Mouse (Mus musculus) ES-E14 (cell line): ENCODE results near the gene Eif4e2. TPM values are rescaled to one million over a fixed set of nuclear protein-coding genes. Genes with fewer than 3 reads are reported as not detected.
A peak's percentile ranks its signal among the peaks of the same experiment; 100 is the strongest.

Source experiments
- DNase-seq: peaks from one replicate; pipeline ENCODE4 v3.0.0-alpha.2; 2013; ENCODE audit warnings: low read depth, low spot score
- H3K27ac ChIP-seq: 2 replicates; pipeline ENCODE4 v1.5.1; 2012; ENCODE audit warnings: low read depth, mild to moderate bottlenecking, low read length, moderate library complexity, mixed read lengths; ENCODE audit not compliant: poor library complexity, insufficient read depth, severe bottlenecking
- H3K36me3 ChIP-seq: 2 replicates; pipeline ENCODE4 v1.6.1; 2012; ENCODE audit warnings: mild to moderate bottlenecking, low read length, moderate library complexity, mixed read lengths; ENCODE audit not compliant: control insufficient read depth, poor library complexity, insufficient read depth, severe bottlenecking
- H3K4me1 ChIP-seq, 2 experiments: fragments of 150-350 bp in 1 of 2; sonication (generic) in 1 of 2; 2 replicates each; pipeline ENCODE4 v1.6.1; 2012; ENCODE audit warnings: low read length in 2 of 2, mild to moderate bottlenecking in 1 of 2, mixed read lengths in 1 of 2; ENCODE audit not compliant: control insufficient read depth in 2 of 2, insufficient read depth in 2 of 2, poor library complexity in 1 of 2
- H3K4me3 ChIP-seq, 2 experiments: fragments of 150-350 bp in 1 of 2; sonication (generic) in 1 of 2; 2 replicates each; pipeline ENCODE4 v1.5.1; 2012; ENCODE audit warnings: low read length in 2 of 2, low read depth in 1 of 2, mild to moderate bottlenecking in 1 of 2, mixed read lengths in 1 of 2; ENCODE audit not compliant: insufficient read depth in 1 of 2, poor library complexity in 1 of 2, severe bottlenecking in 1 of 2
- H3K9ac ChIP-seq: 2 replicates; pipeline ENCODE4 v1.6.1; 2012; ENCODE audit warnings: low read depth, mild to moderate bottlenecking, low read length, mixed read lengths; ENCODE audit not compliant: poor library complexity, insufficient read depth, severe bottlenecking
- H3K9me3 ChIP-seq: fragments of 150-350 bp; sonication (generic); 2 replicates; pipeline ENCODE4 v1.6.1; 2012; ENCODE audit warnings: low read depth, mild to moderate bottlenecking, low read length; ENCODE audit not compliant: control insufficient read depth, insufficient read depth
- CHD2 ChIP-seq: IDR thresholded peaks from 2 replicates; pipeline ENCODE4 v1.6.1; 2014; ENCODE audit warnings: mild to moderate bottlenecking, low read depth, low read length, inconsistent platforms
- HCFC1 ChIP-seq: IDR thresholded peaks from 2 replicates; pipeline ENCODE4 v1.6.1; 2012; ENCODE audit warnings: low read length, inconsistent platforms, borderline replicate concordance; ENCODE audit not compliant: insufficient read depth
- MAFK ChIP-seq: IDR thresholded peaks from 2 replicates; pipeline ENCODE4 v1.6.1; 2014; ENCODE audit warnings: mild to moderate bottlenecking, low read depth, low read length, inconsistent platforms; ENCODE audit not compliant: insufficient read depth
- ZC3H11A ChIP-seq: IDR thresholded peaks from 2 replicates; pipeline ENCODE4 v1.6.1; 2012; ENCODE audit warnings: low read depth, mild to moderate bottlenecking, inconsistent platforms, low read length, borderline replicate concordance
- ZNF384 ChIP-seq: IDR thresholded peaks from 2 replicates; pipeline ENCODE4 v1.6.1; 2012; ENCODE audit warnings: low read depth, low read length, inconsistent platforms
- in situ Hi-C, 2 experiments: fragments of 600-800 bp; cut with MboI; formaldehyde crosslinking; loops; one replicate each; pipeline ENCODE4 v1.15.1; 2025; ENCODE audit warnings: low sequenced_read_pairs in 2 of 2, inconsistent platforms in 1 of 2; ENCODE audit not compliant: unreplicated experiment in 2 of 2
- total RNA-seq: library from RNA; depleted of rRNA; stranded (reverse); fragments of 300-350 nt; gene quantifications from 2 replicates; pipeline ENCODE4 v1.2.3, GENCODE M21; 2012

Eif4e2 gene
- total RNA-seq, 1 experiment, result 221 TPM

DNA sequence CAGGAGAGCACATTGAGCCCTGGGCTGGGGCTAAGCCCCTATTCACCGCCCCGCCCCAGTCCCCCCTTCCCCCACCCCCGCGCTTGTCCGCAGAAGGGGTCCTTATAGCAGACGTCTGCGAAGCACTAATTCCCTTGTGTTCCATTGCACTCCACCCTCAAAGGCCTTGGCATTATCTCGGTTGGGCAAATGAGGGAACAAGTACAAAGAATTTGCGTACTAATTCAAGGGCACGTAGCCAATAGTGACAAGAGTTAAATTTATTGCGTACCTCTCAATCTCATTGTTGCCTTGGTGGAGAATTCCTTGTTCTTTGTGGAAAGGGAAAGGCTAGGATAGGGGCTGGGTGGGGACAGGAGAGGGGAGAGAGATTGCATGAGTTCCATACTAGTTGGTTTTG lies 44.0 kb downstream of the Eif4e2 start:
- no peak for DNase-seq
- in situ Hi-C loops, result no loop called here
- H3K4me3 ChIP-seq, result no peak overlapping the region
- no peak for TF ChIP-seq HCFC1
- no peak for TF ChIP-seq MAFK
- no peak for TF ChIP-seq ZC3H11A
- no peak for TF ChIP-seq ZNF384
- TF ChIP-seq CHD2, result no peak
- H3K9me3 ChIP-seq, result no peaks in the 10 kb centered on the region
- no peaks in the 10 kb centered on the region for H3K36me3 ChIP-seq
- H3K27ac ChIP-seq, result no peak overlapping the region
- peaks cover 0 to 4% of the 10 kb centered on the region in 2 experiments; a peak in 2 of 4 replicates for H3K4me1 ChIP-seq
- no peak overlapping the region for H3K9ac ChIP-seq

DNA sequence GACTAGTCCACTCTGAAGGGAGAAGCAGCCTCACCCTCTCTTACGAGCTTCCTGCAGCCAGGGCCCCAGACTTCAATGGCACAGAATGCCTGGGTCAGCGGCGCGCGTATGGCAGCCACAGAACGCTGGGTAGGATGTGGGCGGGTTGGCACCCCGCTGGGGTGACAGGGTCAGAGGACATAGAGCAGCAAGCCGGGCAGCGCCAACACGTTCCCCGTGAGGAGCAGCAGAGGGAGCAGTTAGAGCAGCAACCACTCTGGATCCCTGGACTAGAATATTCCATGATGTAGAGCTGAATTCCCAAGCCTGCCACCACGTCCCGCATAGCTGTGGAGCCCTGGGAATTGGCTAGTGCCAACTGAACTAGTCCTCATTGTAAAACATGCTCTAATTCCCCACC lies 44.8 kb downstream of the Eif4e2 start:
- no peak overlapping the region; a peak in 1 of 4 replicates for H3K4me3 ChIP-seq
- in situ Hi-C loops, result no loop called here
- no peak for DNase-seq
- TF ChIP-seq HCFC1 (no peak), ZNF384 (no peak), ZC3H11A (no peak), MAFK (no peak), CHD2 (no peak)
- no peaks in the 10 kb centered on the region for H3K9me3 ChIP-seq
- H3K27ac ChIP-seq, result no peak overlapping the region
- peaks cover under 1 to 7% of the 10 kb centered on the region in 2 experiments; a peak in 3 of 4 replicates for H3K4me1 ChIP-seq
- no peaks in the 10 kb centered on the region for H3K36me3 ChIP-seq
- no peak overlapping the region for H3K9ac ChIP-seq

GRCm38 (mm10) chr1:87259316-87259715 lies 45.6 kb downstream of the Eif4e2 start:
- no peaks in the 10 kb centered on the region for H3K36me3 ChIP-seq
- in situ Hi-C loops, result no loop called here
- H3K4me1 ChIP-seq, result peaks cover 2 to 7% of the 10 kb centered on the region in 2 experiments; a peak in 3 of 4 replicates
- no peaks in the 10 kb centered on the region for H3K9me3 ChIP-seq
- H3K4me3 ChIP-seq, result no peak overlapping the region
- TF ChIP-seq ZNF384 (no peak), ZC3H11A (no peak), MAFK (no peak), HCFC1 (no peak), CHD2 (no peak)
- DNase-seq, result no peak
- no peak overlapping the region for H3K9ac ChIP-seq
- no peak overlapping the region for H3K27ac ChIP-seq

DNA sequence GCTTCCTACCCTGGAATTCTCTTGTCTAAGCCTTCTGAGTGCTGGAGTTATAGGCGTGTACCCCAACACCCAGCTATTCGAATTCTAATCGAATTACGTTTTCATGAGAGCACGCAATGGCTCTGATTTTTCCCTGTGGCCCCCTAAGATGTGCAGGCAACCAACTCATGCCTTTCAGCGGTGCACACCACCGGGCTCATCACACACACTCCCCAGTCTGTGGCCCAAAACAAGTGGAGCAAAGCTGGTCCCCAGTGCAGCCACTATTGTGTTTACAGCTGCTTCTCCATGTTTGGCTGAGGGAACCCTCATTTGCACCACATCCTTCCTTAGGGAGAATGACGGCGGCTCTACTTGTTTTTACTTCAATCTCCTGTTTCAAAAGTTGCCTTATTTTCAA lies 49.5 kb downstream of the Eif4e2 start:
- Histone ChIP-seq H3K27ac (no peak overlapping the region), H3K36me3 (no peaks in the 10 kb centered on the region), H3K9me3 (no peaks in the 10 kb centered on the region), H3K4me1 (peaks cover 2 to 14% of the 10 kb centered on the region in 2 experiments; a peak in 2 of 4 replicates), H3K4me3 (peak overlapping the region in 1 of 2 experiments; percentile 67; a peak in 1 of 4 replicates), H3K9ac (no peak overlapping the region)
- in situ Hi-C loops, result no loop called here
- TF ChIP-seq CHD2 (no peak), ZC3H11A (no peak), HCFC1 (no peak), ZNF384 (no peak), MAFK (no peak)
- no peak for DNase-seq

GRCm38 (mm10) chr1:87263796-87264133 lies 50.1 kb downstream of the Eif4e2 start:
- no peak for TF ChIP-seq CHD2
- TF ChIP-seq MAFK, result no peak
- no peak for TF ChIP-seq HCFC1
- no peak for TF ChIP-seq ZC3H11A
- no peak for TF ChIP-seq ZNF384
- no peak overlapping the region for H3K27ac ChIP-seq

More at GRCm38 (mm10) chr1:87263796-87264133, 50.1 kb downstream of the Eif4e2 start:
- no peak for DNase-seq
- Histone ChIP-seq H3K36me3 (no peaks in the 10 kb centered on the region), H3K9me3 (no peaks in the 10 kb centered on the region), H3K4me3 (peak overlapping the region; percentile 67 to 70; a peak in 3 of 4 replicates), H3K4me1 (peaks cover 2 to 10% of the 10 kb centered on the region in 2 experiments; a peak in 2 of 4 replicates), H3K9ac (0 out of 2 replicates have a peak overlapping the region, but pooled peaks have one; percentile 45)
- in situ Hi-C loops, result no loop called here
